Mouse (Mus musculus) MEL (cell line): ENCODE measurements around the gene Arid1b. TPM values are rescaled to one million over a fixed set of nuclear protein-coding genes. Genes with fewer than 3 reads are reported as not detected.

Experiments used
- DNase-seq: peaks from one replicate; pipeline ENCODE4 v3.0.0; 2011; ENCODE audit warnings: low read depth, low spot score
- H3K27ac ChIP-seq: 2 replicates; pipeline ENCODE4 v1.5.1; 2012; ENCODE audit warnings: low read depth, mild to moderate bottlenecking, control low read depth, low read length, moderate library complexity; ENCODE audit not compliant: control insufficient read depth
- H3K27me3 ChIP-seq, 2 experiments: fragments of 150-350 bp in 1 of 2; sonication (generic) in 1 of 2; 2 replicates each; pipeline ENCODE4 v1.6.1; 2012; ENCODE audit warnings: low read length in 2 of 2, mild to moderate bottlenecking in 2 of 2, improper control_type of control experiment in 1 of 2, moderate library complexity in 1 of 2; ENCODE audit not compliant: insufficient read depth in 2 of 2, control insufficient read depth in 1 of 2
- H3K36me3 ChIP-seq, 2 experiments: 2 replicates each; pipeline ENCODE4 v1.6.1; 2012 to 2014; ENCODE audit warnings: low read length in 2 of 2, improper control_type of control experiment in 1 of 2, inconsistent platforms in 1 of 2, mild to moderate bottlenecking in 1 of 2; ENCODE audit not compliant: insufficient read depth in 2 of 2, control insufficient read depth in 1 of 2
- H3K4me1 ChIP-seq, 2 experiments: fragments of 150-350 bp in 1 of 2; sonication (generic) in 1 of 2; 2 replicates each; pipeline ENCODE4 v1.6.1; 2012; ENCODE audit warnings: low read length in 2 of 2, improper control_type of control experiment in 1 of 2, mild to moderate bottlenecking in 1 of 2; ENCODE audit not compliant: insufficient read depth in 2 of 2, control insufficient read depth in 1 of 2
- H3K4me3 ChIP-seq, 2 experiments: fragments of 150-350 bp in 1 of 2; sonication (generic) in 1 of 2; 2 replicates each; pipeline ENCODE4 v1.5.1; 2012; ENCODE audit warnings: low read depth in 2 of 2, low read length in 2 of 2, mild to moderate bottlenecking in 2 of 2, moderate library complexity in 2 of 2, control low read depth in 1 of 2, improper control_type of control experiment in 1 of 2; ENCODE audit not compliant: control insufficient read depth in 1 of 2, insufficient read depth in 1 of 2
- H3K79me2 ChIP-seq: 2 replicates; pipeline ENCODE4 v1.6.1; 2012; ENCODE audit warnings: mild to moderate bottlenecking, low read length, moderate library complexity; ENCODE audit not compliant: control insufficient read depth, poor library complexity, insufficient read depth
- H3K9ac ChIP-seq: 2 replicates; pipeline ENCODE4 v1.6.1; 2012; ENCODE audit warnings: low read depth, mild to moderate bottlenecking, control low read depth, low read length, moderate library complexity; ENCODE audit not compliant: control insufficient read depth, poor library complexity, severe bottlenecking
- H3K9me3 ChIP-seq: fragments of 150-350 bp; sonication (generic); replicated peaks from 2 replicates; pipeline ENCODE4 v1.6.1; 2012; ENCODE audit warnings: mild to moderate bottlenecking, low read length, improper control_type of control experiment, moderate library complexity; ENCODE audit not compliant: insufficient read depth
- BHLHE40 ChIP-seq: IDR thresholded peaks from 2 replicates; pipeline ENCODE4 v1.6.1; 2012; ENCODE audit warnings: low read depth, mild to moderate bottlenecking, inconsistent platforms, low read length, improper control_type of control experiment, borderline replicate concordance
- CHD1 ChIP-seq: IDR thresholded peaks from 2 replicates; pipeline ENCODE4 v1.6.1; 2012; ENCODE audit warnings: low read depth, mild to moderate bottlenecking, inconsistent platforms, low read length, improper control_type of control experiment
- CHD2 ChIP-seq: IDR thresholded peaks from 2 replicates; pipeline ENCODE4 v1.6.1; 2011; ENCODE audit warnings: low read length, improper control_type of control experiment
- CTCF ChIP-seq, 3 experiments: IDR thresholded peaks in 2 of 3; conservative IDR thresholded peaks in 1 of 3; 2 replicates each; pipeline ENCODE4 v1.5.1; 2011 to 2012; ENCODE audit warnings: low read length in 3 of 3, low read depth in 2 of 3, mild to moderate bottlenecking in 2 of 3, improper control_type of control experiment in 1 of 3, inconsistent platforms in 1 of 3, mixed read lengths in 1 of 3, moderate library complexity in 1 of 3; ENCODE audit not compliant: control insufficient read depth in 1 of 3, insufficient read depth in 1 of 3, poor library complexity in 1 of 3, severe bottlenecking in 1 of 3
- GABPA ChIP-seq: IDR thresholded peaks from 2 replicates; pipeline ENCODE4 v1.6.1; 2012; ENCODE audit warnings: low read depth, mild to moderate bottlenecking, inconsistent platforms, low read length, improper control_type of control experiment, moderate library complexity
- HCFC1 ChIP-seq: IDR thresholded peaks from 2 replicates; pipeline ENCODE4 v1.6.1; 2012; ENCODE audit warnings: low read depth, mild to moderate bottlenecking, inconsistent platforms, low read length, improper control_type of control experiment, moderate library complexity
- MAFK ChIP-seq: IDR thresholded peaks from 2 replicates; pipeline ENCODE4 v1.6.1; 2011; ENCODE audit warnings: low read depth, mild to moderate bottlenecking, low read length, improper control_type of control experiment, borderline replicate concordance
- MYB ChIP-seq: IDR thresholded peaks from 2 replicates; pipeline ENCODE4 v1.6.1; 2011; ENCODE audit warnings: mild to moderate bottlenecking, low read depth, low read length, improper control_type of control experiment
- NELFE ChIP-seq: IDR thresholded peaks from 2 replicates; pipeline ENCODE4 v1.6.1; 2011; ENCODE audit warnings: low read depth, low read length, improper control_type of control experiment
- NRF1 ChIP-seq: IDR thresholded peaks from 2 replicates; pipeline ENCODE4 v1.6.1; 2014; ENCODE audit warnings: low read depth, mild to moderate bottlenecking, inconsistent platforms, low read length, improper control_type of control experiment, moderate library complexity; ENCODE audit not compliant: poor library complexity, insufficient read depth, severe bottlenecking
- POLR2A ChIP-seq, 2 experiments: IDR thresholded peaks; 2 replicates each; pipeline ENCODE4 v1.6.1; 2011 to 2012; ENCODE audit warnings: low read length in 2 of 2, mild to moderate bottlenecking in 2 of 2, control low read depth in 1 of 2, improper control_type of control experiment in 1 of 2, low read depth in 1 of 2, moderate library complexity in 1 of 2; ENCODE audit not compliant: control insufficient read depth in 1 of 2, insufficient read depth in 1 of 2, poor library complexity in 1 of 2
- POLR2AphosphoS5 ChIP-seq: IDR thresholded peaks from 2 replicates; pipeline ENCODE4 v1.6.1; 2012; ENCODE audit warnings: low read depth, borderline replicate concordance, mild to moderate bottlenecking, inconsistent platforms, low read length, moderate library complexity, mixed read lengths
- RAD21 ChIP-seq: IDR thresholded peaks from 2 replicates; pipeline ENCODE4 v1.6.1; 2011; ENCODE audit warnings: mild to moderate bottlenecking, low read depth, low read length, improper control_type of control experiment
- RCOR1 ChIP-seq: IDR thresholded peaks from 2 replicates; pipeline ENCODE4 v1.6.1; 2012; ENCODE audit warnings: low read depth, mild to moderate bottlenecking, inconsistent platforms, low read length, improper control_type of control experiment
- SIN3A ChIP-seq: IDR thresholded peaks from 2 replicates; pipeline ENCODE4 v1.6.1; 2012; ENCODE audit warnings: low read length, improper control_type of control experiment, inconsistent platforms
- TBP ChIP-seq: IDR thresholded peaks from 2 replicates; pipeline ENCODE4 v1.8.0; 2011; ENCODE audit warnings: low read depth, low read length, improper control_type of control experiment
- TCF12 ChIP-seq: IDR thresholded peaks from 2 replicates; pipeline ENCODE4 v1.6.1; 2014; ENCODE audit warnings: low read depth, mild to moderate bottlenecking, inconsistent platforms, low read length, improper control_type of control experiment, moderate library complexity
- USF1 ChIP-seq: IDR thresholded peaks from 2 replicates; pipeline ENCODE4 v1.6.1; 2014; ENCODE audit warnings: low read depth, mild to moderate bottlenecking, inconsistent platforms, low read length, improper control_type of control experiment, moderate library complexity
- ZC3H11A ChIP-seq: IDR thresholded peaks from 2 replicates; pipeline ENCODE4 v1.6.1; 2012; ENCODE audit warnings: low read depth, mild to moderate bottlenecking, inconsistent platforms, low read length, improper control_type of control experiment
- ZNF384 ChIP-seq: IDR thresholded peaks from 2 replicates; pipeline ENCODE4 v1.6.1; 2012; ENCODE audit warnings: low read depth, mild to moderate bottlenecking, inconsistent platforms, low read length, improper control_type of control experiment
- polyA plus RNA-seq, 2 experiments: library from polyadenylated mRNA; stranded (reverse) in 1 of 2; unstranded in 1 of 2; fragments of >175 nt in 1 of 2; fragments of >200 nt in 1 of 2; gene quantifications; 2 replicates each; pipeline versions ENCODE4 v1.2.1 to v1.2.4; 2012; ENCODE audit warnings: low replicate concordance in 2 of 2, low read depth in 1 of 2; ENCODE audit not compliant: insufficient read length in 2 of 2, insufficient read depth in 1 of 2, missing spikeins in 1 of 2
- total RNA-seq: library from RNA; depleted of rRNA; stranded (reverse); fragments of 300-350 nt; gene quantifications from 2 replicates; pipeline ENCODE4 v1.2.3, GENCODE M21; 2012

Arid1b gene
- total and polyA plus RNA-seq, 3 experiments = 13.4 to 17.4 TPM; not detected in 1

GRCm38 (mm10) chr17:5021303-5022003 lies 27.3 kb downstream of the Arid1b start:
- TF ChIP-seq CTCF (IDR thresholded peaks at IDR 0.05 in 2 of 3, conservative IDR thresholded peaks at IDR 0.05 in 1 of 3; ENCODE audit: control insufficient read depth in 1 of 3, insufficient read depth in 1 of 3, low read depth in 2 of 3, low read length in 3 of 3, poor library complexity in 1 of 3, severe bottlenecking in 1 of 3) = no peak
- no peak for TF ChIP-seq POLR2AphosphoS5
- no peak for TF ChIP-seq ZNF384
- TF ChIP-seq MAFK = no peak
- no peak for TF ChIP-seq HCFC1
- TF ChIP-seq BHLHE40 = no peak
- Histone ChIP-seq H3K9me3 (no peaks in the 10 kb centered on the region), H3K4me1 (no peaks in the 10 kb centered on the region), H3K4me3 (no peak overlapping the region), H3K9ac (no peak overlapping the region), H3K27me3 (no peaks in the 10 kb centered on the region), H3K27ac (no peak overlapping the region), H3K36me3 (peaks cover 0 to 2% of the 10 kb centered on the region in 2 experiments; a peak in 1 of 4 replicates), H3K79me2 (peaks cover 19% of the 10 kb centered on the region)
- no peak for DNase-seq

DNA sequence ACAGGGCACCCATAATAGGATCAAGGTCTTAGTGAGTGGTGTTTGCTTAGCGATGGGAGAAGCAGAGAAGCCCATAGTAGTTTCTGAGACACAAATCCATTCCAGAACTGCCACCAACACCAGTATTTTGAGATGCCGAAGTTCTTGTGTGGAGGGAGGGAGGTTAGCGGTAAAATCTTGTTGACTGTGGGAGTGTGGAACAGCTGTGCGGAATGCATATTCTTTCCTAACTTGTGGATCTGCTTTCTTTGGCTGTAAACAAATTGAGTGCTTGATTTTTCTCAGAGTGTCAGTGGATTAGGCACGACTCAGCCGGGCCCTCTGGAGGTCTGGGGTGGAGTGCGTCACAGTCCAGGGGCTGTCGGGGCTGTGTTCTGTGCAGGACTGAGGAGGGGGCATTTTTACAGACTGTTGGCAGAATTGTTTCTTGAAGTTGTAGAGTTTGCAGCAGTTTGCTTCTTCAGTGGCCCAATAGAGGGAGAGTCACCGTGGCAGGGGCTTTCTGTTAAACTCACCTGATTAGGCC lies 27.9 kb downstream of the Arid1b start:
- peaks cover 20% of the 10 kb centered on the region for H3K79me2 ChIP-seq
- peaks cover 0 to 2% of the 10 kb centered on the region in 2 experiments; a peak in 1 of 4 replicates for H3K36me3 ChIP-seq
- H3K9ac ChIP-seq = no peak overlapping the region
- TF ChIP-seq BHLHE40 = no peak
- TF ChIP-seq GABPA = no peak
- TF ChIP-seq RCOR1 = no peak
- no peak for TF ChIP-seq SIN3A
- TF ChIP-seq CHD2 = no peak
- no peak for TF ChIP-seq NRF1
- TF ChIP-seq RAD21 = no peak
- no peak for TF ChIP-seq TCF12
- TF ChIP-seq HCFC1 = no peak
- no peak for TF ChIP-seq MYB
- TF ChIP-seq USF1 = no peak
- no peak for TF ChIP-seq POLR2A (IDR thresholded peaks at IDR 0.05; ENCODE audit: control insufficient read depth in 1 of 2, insufficient read depth in 1 of 2, low read depth in 1 of 2, low read length in 2 of 2, poor library complexity in 1 of 2)
- no peak for TF ChIP-seq MAFK
- TF ChIP-seq CHD1 = no peak
- no peak for TF ChIP-seq TBP
- TF ChIP-seq NELFE = no peak
- no peak for TF ChIP-seq ZC3H11A
- no peaks in the 10 kb centered on the region for H3K4me1 ChIP-seq
- H3K4me3 ChIP-seq = no peak overlapping the region
- no peak overlapping the region for H3K27ac ChIP-seq
- no peak for DNase-seq
- no peaks in the 10 kb centered on the region for H3K9me3 ChIP-seq
- H3K27me3 ChIP-seq = no peaks in the 10 kb centered on the region
